Mouse (Mus musculus): Measurements from ENCODE around the gene Sult2b1.

Gene Sult2b1

GRCm38 (mm10) chr7:45801348-45801747 is 16.9 kb upstream of the Sult2b1 start:
- DNase-seq (ENCODE audit: extremely low read depth, low read depth): peak; percentile 78

- peak; percentile 68 for DNase-seq (ENCODE audit: extremely low read depth, low read depth)
Observed at GRCm38 (mm10) chr7:45800546-45801204, 16.2 kb upstream of the Sult2b1 start.

GRCm38 (mm10) chr7:45800001-45800400 is 15.5 kb upstream of the Sult2b1 start:
- DNase-seq (ENCODE audit: extremely low read depth, low read depth): no peak

- no peak for DNase-seq (ENCODE audit: extremely low read depth, low read depth)
Observed at GRCm38 (mm10) chr7:45798931-45799330, 14.5 kb upstream of the Sult2b1 start.

GRCm38 (mm10) chr7:45798511-45798836 is 14.0 kb upstream of the Sult2b1 start:
- no peak for DNase-seq (ENCODE audit: extremely low read depth, low read depth)

- no peak for DNase-seq (ENCODE audit: extremely low read depth, low read depth)
Observed at GRCm38 (mm10) chr7:45797661-45798510, 13.4 kb upstream of the Sult2b1 start.

- DNase-seq (ENCODE audit: extremely low read depth, low read depth): no peak
Observed at GRCm38 (mm10) chr7:45796950-45797349, 12.5 kb upstream of the Sult2b1 start.

GRCm38 (mm10) chr7:45794971-45795370 is 10.5 kb upstream of the Sult2b1 start:
- no peak for DNase-seq (ENCODE audit: extremely low read depth, low read depth)

- no peak for DNase-seq (ENCODE audit: extremely low read depth, low read depth)
Observed at GRCm38 (mm10) chr7:45793969-45794585, 9.6 kb upstream of the Sult2b1 start.

GRCm38 (mm10) chr7:45793240-45793639 is 8.8 kb upstream of the Sult2b1 start:
- DNase-seq (ENCODE audit: extremely low read depth, low read depth): no peak

GRCm38 (mm10) chr7:45791756-45792490 is 7.5 kb upstream of the Sult2b1 start:
- DNase-seq (ENCODE audit: extremely low read depth, low read depth): no peak

- no peak for DNase-seq (ENCODE audit: extremely low read depth, low read depth)
Observed at GRCm38 (mm10) chr7:45790721-45791120, 6.3 kb upstream of the Sult2b1 start.

GRCm38 (mm10) chr7:45787642-45788041 is 3.2 kb upstream of the Sult2b1 start:
- no peak for DNase-seq (ENCODE audit: extremely low read depth, low read depth)

GRCm38 (mm10) chr7:45786661-45787413 is 2.4 kb upstream of the Sult2b1 start:
- DNase-seq (ENCODE audit: extremely low read depth, low read depth): peak; percentile 77

- DNase-seq (ENCODE audit: extremely low read depth, low read depth): no peak
Observed at GRCm38 (mm10) chr7:45786136-45786578, 1.7 kb upstream of the Sult2b1 start.

GRCm38 (mm10) chr7:45785388-45786135 is 1.1 kb upstream of the Sult2b1 start:
- DNase-seq (ENCODE audit: extremely low read depth, low read depth): no peak

- peak; percentile 10 for DNase-seq (ENCODE audit: extremely low read depth, low read depth)
Observed at GRCm38 (mm10) chr7:45783511-45784091, 868 bp downstream of the Sult2b1 start, which contains the start of gene Lmtk3. TSS of gene Lmtk3 (plus strand) at chr7:45783738.

- no peak for DNase-seq (ENCODE audit: extremely low read depth, low read depth)
Observed at GRCm38 (mm10) chr7:45782271-45782670, 2.2 kb downstream of the Sult2b1 start.

GRCm38 (mm10) chr7:45779081-45779641 is 5.3 kb downstream of the Sult2b1 start:
- no peak for DNase-seq (ENCODE audit: extremely low read depth, low read depth)

Data from MEL-GATA-1-ER (cell line).